Mouse (Mus musculus) urinary bladder, postnatal 10 days (tissue): ENCODE data around the gene Palld.

ENCODE experiments used
- DNase-seq: peaks from one replicate; pipeline ENCODE4 v3.0.0; 2022; ENCODE audit warnings: low spot score

The Palld gene

DNA sequence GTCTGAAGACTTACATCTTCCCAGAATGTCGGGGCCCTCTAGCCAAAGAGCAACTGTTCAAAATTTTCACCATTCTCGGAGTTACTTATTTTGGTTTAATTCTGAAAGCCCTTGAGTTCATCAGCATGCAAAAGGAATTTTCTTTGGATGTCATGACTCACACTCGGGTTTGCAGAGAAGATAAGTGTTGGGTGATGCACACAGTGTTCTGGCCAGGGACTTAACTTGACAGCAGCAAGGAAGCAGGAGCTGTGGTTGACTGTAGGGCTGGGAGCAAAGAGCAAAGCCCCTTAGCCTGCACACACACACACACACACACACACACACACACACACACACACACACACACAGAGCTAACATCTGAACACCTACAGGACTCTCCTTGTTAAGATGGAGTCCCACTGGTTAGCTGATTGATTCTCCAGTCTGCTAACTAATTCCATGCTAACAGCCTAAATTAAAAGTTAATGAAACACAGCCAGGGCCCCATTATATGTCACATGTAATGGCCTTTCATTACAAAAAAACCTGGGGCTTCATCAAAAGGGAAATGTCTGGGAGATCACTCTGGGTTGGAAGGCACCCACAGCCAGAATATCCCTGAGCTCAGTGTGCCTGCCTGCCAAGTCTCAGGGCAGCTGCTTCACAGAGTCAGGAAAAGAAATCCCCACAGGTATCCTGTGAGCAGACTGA is 273.4 kb downstream of the Palld start:
- no peak for DNase-seq

DNA sequence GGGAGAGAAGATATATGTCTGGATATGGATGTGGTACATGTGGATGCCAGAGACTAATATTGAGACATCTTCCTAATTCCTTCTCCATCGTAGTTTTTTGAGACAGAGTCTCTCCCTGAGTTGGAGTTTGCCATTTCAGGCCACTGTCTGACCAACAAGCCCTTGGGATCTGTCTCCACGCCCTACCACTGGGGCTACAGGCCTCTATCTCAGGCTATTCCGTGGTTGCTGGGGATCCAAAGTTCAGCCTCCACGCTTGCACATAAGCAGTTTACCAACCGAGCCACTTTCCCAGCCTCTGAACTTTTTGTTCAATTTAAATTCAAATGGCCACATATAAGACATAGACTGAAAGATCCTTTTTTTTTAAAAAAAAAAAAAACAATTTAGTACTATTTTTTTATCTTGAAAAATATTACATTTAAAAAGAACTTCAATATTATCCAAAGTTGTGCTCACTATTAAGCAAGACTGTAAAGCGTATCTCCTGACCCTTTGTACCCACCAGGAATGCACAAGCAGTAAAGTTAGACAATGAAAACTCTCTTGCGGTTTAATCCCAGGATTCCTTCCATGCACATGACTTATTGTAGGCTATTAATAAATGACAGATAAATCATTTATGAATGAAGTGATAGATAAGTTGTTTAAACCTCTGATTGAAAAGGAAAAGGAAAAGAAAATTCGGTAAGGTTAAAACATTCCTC is 276.1 kb downstream of the Palld start:
- no peak for DNase-seq

DNA sequence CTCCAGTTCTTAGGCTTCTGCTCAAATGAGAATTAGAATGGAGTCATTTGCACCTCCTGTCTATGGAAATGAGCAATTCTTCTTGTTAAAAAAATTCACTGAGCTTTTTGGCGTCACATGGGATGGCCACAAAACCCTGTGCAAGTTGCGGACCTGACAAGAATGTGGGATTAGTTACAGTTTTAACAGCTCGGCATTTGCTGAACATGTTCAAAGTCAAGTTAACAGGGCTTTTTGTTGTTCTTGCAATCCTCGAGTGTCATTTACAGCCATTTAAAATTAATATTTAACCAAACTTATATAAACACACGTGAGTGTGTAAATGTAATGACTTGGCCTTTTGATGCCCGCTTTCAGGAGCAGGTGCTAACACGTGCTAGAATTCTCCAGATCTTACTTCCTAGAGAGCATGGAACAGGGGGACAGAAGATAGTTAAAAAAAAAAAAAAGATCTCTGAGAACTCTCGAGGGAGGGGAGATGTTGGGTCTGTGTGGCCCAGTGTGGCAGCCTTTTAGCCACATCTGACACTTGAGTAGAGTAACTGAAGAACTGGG is 276.8 kb downstream of the Palld start:
- DNase-seq, result no peak

DNA sequence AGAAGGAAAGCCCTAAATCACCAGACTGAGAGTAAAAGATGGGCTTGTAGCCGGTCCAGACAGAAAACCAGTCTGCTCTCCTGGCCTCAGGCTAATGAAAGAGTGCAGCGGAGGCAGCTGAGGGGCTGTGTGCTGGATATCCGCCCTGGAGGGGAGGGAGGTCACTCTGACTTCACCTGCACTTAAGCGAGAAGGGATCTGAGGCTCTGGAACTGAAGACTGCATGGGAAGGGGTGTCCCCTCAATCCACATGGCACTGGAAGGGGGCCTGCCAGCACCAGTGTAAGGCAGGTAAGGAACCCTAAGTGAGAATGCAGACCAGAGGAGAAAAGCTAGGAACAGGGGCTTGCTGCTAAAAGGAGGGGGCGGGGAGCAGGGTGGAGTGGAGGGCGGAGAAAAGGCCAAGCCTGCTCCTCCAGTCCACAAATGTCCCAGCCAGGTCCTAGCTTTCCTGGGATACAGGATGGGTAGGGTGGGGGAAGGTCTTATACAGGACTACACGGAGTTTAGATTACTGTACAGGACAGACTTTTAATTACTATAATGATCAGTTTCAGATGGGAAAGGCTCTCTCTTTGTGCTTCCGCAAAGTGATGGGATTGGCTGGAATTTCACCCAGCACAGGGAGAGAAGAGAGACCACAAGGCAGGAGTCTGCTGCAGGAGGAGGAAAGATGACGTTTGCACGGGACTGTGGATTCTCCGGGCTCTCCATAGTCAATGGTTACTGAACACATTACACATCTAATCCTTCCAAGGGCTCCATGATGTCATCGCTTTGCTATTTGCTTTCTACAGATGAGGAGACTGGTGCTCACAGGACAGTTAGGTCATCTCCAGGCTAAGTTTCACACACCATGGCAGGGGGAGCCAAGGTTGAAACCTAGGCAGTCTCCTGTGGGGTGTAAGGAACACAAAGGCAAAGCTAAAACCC is 278.7 kb downstream of the Palld start:
- no peak for DNase-seq

DNA sequence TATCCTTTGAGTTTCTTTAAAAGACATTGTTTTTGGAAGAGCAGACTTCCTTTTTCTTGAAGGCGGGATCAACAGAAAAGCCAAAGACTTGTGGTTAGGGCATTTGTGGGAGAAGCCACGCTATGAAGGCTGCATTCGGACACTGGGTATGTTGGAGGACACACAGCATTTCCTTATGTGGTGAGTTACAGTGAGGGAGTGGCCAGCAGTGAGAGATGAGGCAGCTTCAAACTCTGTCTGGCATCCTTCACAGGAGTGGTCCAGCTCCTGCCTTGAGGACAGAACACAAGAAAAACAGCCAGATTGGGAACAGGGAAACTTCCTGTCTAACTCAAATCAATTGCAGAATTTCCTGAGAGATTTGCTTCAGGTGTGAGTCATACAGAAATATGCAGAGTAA is 281.2 kb downstream of the Palld start:
- DNase-seq, result no peak

DNA sequence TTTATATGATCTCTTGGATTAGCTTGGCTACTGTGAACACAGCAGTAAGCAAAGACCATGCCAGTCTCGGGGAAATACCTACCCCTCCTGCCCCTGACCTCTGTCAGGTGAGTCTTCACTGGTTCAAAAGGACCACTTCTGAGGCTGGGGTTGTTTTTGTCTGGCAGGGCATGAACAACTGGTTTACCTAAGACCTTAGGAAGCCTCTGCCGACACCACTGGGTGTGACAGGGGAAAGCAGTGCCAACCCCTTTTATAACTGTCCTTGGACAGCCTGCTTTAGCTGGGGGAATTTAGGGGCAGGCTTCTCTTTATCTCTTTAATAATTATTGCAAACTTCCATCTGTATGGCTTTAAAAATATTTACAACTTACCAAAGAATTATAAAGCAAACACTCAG is 284.8 kb downstream of the Palld start:
- DNase-seq, result no peak

DNA sequence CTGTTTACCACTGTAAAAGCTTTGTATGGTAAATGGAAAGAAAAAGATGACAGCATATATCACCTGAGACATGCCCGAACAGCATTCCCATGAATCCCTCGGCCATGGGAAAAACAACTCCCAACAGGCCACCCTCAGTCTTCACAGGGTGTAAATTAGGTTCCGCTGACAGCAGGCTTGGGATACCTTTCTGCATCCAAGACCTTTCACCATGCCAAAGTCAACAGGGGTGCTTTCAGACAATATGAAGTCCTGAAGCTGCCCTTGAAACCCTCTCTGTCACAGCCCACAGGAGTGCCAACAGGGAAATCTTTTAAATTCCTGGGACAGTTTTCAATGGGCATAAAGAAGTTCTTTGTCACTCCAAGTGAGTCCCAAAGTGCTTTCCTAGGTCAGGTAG is 285.4 kb downstream of the Palld start:
- no peak for DNase-seq

DNA sequence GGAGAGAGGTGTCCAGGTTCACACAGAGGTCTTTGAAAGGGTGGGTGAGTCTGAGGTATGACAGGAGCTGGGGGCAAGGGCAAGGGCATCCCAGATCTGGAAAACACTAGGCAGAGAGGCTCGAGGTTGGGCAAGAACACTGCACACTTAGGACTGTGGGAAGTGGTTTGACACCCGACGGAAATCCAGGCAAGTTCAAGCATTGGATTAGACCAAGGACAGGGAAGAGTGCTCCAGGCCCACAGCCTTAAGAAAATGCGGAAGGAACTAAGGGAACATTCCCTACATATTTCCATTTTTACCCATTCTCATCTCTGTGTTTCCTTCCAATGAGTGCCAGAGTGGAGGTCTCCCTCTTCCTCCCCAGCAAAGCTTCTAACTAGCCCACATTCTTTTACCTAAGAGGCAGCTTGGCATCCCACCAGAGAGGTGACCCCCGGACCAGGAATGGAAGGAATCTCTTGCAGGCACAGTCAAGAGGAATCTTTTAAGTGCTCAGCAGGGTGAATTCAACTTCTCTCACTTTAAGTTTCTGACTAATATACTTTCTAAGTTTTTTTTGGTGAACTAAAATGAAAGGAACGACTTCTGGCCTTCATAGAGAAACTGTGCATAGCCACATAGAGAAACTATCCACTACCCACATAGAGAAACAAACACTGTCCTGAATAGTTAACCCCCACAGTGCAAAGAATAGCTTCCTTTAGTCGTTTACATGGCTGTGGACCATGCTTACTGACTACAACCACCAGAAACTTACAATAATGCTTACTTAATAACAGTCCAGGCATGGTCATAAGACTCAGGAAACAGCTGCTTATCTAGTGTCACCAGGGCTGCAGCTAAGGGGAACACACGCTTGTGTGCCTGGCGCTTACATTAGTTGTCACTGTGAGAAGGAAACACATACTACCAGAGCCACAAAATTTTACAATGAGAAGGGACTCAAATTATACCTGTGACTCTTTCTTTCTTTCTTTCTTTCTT is 286.5 kb downstream of the Palld start:
- no peak for DNase-seq

DNA sequence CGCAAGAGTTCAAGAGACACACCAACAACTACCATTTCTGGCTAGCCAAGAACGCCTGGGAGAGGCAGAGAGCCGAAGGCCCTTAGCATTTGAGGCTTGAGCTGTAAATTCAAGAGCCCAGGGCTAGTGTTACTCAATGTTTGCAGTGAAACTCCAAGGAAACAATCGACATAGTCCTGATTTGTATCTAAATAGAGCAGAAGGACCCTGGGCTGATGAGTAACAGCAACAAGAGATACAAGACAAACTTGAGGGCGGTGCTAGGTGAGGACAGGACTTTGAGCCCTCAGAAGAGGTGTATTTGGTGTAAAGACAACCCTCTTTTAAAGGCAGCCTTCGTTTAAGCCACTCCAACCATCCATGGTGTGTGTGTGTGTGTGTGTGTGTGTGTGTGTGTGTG is 290.7 kb downstream of the Palld start:
- no peak for DNase-seq

DNA sequence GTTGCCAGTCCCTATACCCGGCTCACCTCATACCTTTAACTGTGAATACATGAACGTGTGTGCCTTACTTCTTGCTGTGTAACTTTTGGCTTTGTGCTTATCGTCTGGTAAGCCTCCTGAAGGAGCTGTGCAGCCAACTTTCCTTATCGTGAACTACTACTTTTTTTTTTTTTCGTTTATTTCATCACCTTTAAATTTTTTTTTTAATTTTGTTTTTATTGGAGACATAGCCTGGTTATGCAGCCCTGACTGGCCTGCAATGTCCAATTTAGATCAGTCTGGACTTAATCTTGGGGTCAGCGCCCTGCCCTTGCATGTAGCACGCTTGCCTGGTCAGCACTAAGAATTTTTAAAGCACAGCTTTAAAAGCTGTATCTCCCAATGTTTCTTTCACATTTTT is 291.4 kb downstream of the Palld start:
- no peak for DNase-seq

DNA sequence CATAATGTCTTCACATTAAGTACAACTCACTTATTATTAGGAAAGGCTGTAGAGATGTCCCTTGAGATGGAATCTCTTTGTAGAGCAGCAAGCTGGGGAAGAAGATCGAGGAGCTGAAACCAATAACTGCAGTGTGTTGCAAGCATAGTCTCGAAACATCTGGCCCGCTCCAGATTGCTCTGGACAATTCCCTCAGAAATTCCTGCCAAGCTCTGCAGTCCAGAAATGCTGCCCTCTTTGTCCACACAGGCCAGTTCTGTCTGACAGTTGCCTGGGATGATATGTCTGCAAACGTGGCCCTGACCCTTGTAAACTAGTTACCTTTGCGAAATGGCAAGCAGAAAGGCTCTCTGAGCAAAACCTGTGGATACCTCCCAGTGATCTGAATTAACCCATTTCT is 291.9 kb downstream of the Palld start:
- DNase-seq, result no peak

DNA sequence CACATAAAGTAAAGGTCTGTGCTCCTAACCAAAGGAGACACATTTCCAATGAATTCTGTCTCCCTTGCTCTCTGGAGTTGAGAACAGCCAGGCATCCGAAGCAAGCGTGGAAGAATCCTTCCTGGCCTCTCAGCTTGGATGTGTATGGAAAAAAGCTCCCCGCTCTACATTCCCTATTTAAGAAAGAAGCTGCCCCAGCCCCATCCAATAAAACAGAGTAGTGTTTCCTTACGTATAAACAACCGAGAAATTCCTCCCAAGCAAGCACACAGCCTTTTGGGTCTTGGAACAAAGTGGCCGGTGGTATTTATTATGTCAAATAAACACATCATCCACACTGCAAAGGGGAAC is 295.1 kb downstream of the Palld start:
- DNase-seq, result no peak

DNA sequence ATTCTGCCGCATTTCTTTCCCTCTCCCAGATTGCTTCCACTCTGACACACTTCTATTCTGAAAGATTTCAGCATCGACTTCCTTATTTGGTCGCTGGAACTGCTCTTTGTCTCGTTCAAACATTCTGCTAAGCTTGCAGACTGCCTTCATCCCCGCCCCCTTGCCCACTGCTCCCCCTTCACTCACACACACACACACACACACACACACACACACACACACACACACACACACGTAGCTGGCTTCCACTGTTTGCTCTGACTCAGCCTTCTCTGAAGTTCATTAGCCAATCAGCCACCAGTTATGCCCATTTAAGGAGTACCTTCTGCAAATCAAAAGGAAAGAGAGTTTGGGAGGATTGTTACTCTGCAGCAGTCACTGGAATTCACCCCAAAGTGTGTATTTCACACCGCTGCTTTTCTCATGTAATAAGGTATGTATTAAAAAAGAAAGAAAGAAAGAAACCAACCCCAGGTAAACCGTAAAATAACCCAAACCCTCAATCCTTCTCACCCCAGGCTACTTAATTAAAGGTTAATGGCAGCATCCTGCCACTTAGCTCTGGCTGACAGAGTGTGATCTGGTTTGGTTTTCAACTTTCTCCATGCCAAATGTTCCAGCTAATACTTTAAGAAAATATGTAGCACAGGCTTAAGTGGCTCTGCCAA is 295.6 kb downstream of the Palld start:
- peak; percentile 46 for DNase-seq

DNA sequence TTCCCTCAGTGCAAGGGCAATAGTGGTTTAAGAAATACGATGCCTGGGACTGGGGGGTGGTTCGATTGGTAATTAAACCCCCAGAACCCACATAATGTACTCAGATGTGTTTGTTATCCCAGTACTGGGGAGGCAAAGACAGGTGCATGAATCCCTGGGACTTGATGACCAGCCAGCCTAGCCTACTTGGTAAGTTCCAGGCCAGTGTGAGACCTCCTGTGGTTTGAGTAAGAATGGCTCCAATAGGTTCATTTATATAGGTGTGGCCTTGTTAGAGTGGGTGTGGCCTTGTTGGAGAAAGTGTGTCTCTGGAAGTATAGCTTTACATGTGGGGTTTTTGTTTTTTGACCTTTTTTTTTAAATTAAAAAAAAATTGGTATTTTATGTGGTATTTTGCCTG is 297.6 kb downstream of the Palld start:
- DNase-seq, result no peak

DNA sequence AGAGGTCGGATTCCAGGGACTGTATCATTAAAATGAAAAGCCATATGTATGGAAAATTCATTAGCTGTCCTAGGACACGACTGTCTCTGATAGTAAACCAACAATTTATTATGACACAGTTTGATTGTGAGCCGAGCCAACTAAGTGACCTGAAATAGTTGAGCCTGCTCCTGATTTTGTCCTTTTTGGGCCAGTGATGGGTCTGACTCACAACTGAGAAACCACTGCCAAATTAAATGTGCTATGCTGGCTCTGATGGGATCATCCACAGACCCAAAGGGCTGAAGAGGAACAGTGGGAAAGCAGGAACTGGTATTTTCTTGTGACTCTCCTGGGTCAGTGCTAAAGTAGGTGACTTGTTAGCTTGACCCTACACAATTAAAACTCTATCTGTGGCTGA is 305.6 kb downstream of the Palld start:
- DNase-seq, result no peak

DNA sequence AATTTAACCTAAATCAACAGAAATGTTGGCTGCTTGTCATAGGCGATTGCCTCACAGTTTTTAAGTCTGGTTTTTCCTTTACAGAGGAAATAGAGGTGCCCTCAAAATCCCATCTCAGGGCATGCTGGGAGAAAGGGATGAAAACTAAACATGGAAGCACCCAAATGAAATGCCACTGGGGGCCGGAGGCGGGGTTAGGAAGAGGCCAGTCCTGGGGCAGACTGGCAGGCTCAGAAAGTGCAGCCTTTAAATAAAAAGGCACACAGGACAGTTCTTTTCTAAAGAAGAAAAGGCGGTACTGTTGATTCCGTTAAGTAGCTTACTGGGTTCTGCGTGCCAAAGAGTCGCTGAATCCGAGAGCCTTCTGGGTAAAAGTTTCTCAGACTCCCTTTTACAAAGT is 311.0 kb downstream of the Palld start:
- DNase-seq, result no peak

DNA sequence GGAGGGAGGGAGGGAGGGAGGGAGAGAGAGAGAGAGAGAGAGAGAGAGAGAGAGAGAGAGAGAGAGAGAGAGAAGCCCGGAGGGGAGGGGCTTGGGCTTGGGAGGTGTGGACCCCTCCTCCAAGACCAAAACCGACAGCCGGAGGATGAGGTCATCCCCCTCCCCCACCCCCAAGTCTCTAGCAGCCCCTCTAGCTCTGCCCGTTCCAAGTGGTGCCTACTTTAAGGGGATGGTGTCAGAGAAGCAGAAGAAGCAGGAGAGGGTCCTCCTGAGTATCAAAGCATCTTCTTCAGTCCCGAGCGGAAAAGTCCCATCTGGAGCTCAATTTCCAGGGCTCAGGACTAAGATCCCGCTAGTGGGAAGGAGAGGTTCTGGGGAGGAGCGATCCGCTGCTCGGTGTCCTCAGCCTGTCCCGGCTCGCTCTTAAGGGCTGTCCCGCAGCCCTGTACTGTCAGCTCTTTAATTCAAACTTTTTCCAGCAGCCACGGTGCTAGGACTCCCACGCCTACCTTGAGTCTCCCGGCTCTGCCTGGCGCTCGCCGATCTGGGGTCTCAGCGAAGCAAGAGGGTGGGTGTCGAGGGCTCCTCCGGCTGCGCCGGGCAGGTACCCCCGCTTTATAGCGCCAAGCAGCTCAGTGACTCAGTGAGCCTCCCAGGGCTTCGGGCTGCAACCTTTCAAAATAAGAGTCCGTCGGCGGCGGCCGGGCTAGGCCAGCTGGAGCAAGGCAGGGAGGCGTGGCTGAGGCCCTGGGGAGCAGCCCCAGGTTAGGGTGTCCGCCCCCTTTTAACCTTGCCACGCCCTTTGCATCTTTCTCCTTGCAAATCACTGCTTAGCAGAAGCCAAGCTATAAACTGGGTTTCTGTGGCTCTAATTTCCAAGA is 311.7 kb downstream of the Palld start:
- DNase-seq, result peak; percentile 69

DNA sequence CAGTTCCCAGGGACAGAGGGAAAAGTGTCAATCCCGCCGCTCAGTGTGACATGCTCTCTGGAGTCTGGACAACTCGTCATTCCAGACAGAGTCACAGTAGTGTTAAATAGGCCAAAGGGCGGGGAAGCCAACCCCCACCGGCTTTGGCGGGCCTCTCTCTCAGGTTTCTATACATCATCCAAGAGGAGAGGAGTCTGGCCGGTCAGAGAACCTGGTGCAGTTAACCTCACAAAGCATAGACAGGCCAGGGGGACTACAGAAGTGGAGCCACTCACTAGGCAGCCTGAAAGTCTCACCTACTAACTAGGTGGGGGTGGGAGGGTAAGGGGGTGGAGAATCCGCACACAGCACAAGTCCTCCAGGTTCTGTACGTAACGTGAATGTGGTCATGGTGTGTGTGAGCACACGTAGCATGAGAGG is 312.5 kb downstream of the Palld start:
- DNase-seq, result no peak

DNA sequence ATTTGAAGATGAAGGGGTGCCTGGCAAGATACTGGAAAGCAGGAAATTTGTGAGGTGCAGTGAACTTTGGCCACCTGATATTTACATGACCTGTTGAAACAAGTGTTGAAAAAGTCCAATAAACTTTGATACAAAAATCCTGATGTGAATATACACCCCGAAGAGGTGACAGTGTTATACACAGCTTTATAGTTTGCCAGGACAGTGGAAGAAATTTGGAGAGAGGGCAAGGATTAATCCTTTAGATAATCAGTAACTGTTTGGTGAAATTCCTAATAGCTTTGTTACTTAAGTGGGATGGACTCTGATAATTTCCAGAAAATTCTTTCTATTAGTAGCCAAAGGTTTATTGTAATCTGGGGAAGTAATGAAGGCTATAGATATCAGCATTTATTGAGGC is 314.2 kb downstream of the Palld start:
- DNase-seq, result no peak

DNA sequence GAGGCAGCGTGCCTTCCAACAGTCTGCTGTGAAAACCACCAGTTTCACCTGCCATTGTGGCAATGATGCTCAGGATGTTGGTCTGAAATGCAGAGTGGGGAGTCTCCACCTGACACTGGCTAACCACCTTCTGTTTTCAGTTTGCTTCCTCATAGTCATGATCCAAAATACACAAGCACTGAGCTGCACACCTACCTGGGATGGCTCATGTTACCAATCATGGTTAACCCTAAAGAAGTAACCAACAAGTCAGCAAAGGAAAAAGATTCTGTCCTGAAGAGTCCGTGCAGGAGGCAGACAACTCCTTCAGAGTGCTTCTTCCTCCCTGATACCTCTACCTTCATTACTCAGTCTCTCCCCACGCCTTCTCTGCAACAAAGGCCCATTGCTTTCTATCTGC is 314.8 kb downstream of the Palld start:
- DNase-seq, result no peak
